Mouse (Mus musculus) T-helper 17 cell (primary cell): Measurements from ENCODE around the gene Krt34.

ENCODE experiments used
- in situ Hi-C, 2 experiments: fragments of 300-600 bp; cut with MboI, MseI; formaldehyde crosslinking; loops; 1 replicate in 1 of 2; 2 replicates in 1 of 2; pipeline ENCODE4 v1.15.1; 2025; ENCODE audit warnings: high pct_unique_total_duplicates in 2 of 2

The Krt34 gene

DNA sequence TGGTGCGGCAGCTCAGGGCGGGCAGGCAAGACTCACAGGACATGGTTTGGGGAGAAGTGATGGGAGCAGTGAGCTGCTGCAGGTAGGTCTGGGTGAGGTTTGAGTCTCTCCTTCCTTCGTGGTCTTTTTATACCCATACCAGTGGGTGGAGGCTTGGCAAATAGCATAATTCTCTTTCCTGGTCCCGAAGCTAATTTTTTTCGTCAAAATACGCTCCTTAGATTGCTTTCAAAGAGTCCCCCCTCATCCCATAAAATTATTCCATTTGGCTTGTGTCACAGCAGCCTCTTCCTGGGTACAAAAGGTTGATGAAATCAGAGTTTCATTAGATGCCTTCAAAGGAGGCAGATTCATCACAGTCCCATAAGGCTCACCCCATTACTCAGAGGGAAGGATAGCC, at the start of gene Krt34:
Krt34 (minus strand) TSS at position 101 of the 400 bp plus-strand sequence.
- in situ Hi-C loops: no loop called here

DNA sequence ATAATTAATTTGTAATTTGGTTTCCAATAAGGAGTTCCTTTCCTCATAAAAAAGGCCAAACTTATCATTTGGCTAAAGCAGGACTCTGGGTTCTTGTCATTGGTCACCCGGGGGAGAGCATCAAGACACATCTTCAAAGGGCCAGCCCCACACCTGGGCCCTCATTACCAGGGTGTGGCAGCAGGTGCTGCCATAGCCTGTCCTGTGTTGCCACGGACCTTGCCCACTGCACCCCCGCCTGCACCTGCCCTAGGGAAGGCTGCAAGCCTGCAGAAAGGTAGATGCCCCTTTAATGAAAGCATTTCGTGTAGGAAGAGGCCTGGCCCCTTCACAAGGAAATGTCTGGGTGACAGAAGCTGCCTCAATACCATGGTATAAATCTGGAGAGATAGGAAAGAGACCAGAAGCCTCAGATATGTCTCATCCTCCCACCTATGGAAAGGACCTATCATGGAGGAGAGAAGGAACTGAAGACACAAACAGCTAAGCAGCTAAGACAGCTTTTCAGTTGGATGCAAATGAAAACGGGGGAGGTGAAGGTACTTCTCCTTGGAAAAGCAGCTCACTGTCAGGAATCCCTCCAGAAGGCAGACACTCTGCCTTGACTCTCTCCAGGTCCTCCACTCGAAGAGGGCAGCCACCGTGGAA, 47.1 kb upstream of the Krt34 start:
- in situ Hi-C loops: no loop called here

DNA sequence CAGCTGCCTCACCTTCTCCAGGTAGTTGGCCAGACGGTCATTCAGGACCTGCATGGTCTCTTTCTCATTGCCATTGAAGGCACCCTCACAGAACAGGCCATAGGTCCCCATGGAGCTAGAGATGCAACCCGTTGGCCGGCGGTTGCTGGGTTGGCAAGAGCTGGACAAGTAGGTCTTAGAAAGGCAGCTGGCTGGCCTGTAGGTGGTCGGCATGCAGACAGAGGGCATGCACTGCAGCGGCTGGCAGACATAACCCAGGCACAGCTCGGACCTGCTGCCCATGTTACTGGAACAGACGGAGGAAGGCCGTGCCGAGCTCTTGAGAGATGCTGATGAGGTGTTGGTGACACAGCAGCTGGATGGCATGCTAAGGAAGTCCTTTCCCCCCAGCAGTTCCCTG, 46.5 kb upstream of the Krt34 start, which contains the start of gene Krt32:
Krt32 (minus strand) TSS at position 366 of the 400 bp plus-strand sequence.
- in situ Hi-C loops: no loop called here

DNA sequence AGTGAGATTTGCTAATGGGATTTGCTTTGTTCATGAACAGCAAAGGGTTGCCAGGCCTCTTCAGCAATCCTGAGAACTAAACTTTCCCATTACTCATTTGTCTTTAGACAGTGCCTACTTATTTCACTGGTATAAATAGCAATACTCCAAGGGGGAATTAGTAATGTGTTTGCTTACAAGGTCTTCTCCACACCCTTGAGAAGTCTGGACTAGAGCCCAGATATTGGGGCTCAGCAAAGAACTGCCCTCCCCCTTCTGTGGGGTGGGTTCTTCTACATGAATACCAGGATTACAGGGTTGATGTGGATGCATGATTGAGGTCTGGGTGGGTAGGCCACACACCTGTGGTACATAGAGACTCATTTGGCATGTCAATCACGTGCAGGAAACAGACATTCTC, 32.5 kb upstream of the Krt34 start:
- in situ Hi-C loops: no loop called here

DNA sequence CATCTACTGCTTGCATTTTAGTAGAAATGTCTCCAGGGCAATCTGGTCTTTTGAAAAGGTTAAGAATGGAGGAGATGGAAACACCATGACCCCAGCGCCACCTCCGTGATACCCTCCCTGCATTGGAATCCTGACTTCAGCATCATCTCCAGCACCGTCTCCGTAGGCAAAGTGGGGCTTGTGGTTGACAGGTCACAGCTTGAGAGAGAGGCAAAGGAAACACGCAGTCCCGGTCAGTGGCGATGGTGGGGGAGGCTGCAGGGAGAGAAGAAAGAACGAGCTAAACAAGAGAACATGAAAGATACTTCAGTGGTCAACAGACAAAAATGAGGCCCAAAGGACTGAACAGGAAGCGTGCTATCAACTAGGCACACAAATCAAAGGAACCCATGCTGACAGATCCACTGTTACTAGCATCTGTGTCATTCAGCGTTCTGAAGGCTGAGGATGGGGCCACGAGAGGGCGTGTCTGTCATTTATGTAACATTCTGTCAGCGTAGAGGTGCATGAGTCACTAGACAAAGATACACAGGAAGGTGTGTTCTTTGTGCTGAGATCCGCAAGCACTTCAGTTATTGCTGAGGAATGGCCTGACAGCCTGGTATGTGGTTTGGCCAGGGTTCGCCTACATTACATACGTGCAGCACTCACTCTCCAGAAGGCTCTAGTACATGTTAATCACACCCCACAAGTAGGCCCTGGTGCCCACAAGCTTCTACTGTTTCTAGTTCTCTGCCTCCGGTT, 26.1 kb upstream of the Krt34 start:
- in situ Hi-C loops: no loop called here

DNA sequence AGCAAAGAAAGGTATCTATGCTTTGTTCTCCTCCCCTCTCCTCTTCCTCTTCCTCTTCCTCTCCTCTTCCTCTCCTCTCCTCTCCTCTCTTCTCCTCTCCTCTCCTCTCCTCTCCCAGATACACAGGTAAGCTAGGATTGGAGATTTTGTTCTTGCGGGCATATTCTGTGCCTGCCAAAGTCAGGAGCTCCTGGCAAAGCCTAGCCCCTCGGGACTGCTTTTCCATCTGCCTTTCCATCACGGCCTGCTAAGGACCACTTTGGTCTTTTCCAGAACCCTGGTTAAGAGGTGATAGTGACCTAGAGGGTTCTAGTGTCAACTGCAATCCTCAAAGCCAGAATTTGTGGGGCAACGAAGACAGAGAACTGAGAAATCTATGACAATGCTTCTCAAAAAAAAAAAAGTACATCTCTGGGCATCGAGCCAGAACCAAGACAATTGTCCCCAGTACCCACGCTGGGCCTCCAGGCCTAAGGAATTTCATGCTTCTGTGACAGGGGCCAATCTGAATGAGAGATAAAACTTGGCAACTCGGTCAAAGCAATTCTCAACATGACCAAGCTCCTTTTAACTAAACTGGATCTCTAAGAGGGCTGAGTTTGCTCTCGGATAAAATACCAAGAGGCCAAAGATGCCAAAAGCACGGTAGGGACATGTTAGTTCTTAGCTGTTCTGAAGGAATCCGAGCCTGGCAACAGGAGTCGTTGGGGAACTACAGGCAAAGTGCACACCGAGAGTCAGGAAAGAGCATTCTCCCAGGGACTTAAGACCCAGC, 25.1 kb upstream of the Krt34 start:
- in situ Hi-C loops: no loop called here

GRCm38 (mm10) chr11:100058875-100059274, 17.5 kb upstream of the Krt34 start:
- in situ Hi-C loops: no loop called here

DNA sequence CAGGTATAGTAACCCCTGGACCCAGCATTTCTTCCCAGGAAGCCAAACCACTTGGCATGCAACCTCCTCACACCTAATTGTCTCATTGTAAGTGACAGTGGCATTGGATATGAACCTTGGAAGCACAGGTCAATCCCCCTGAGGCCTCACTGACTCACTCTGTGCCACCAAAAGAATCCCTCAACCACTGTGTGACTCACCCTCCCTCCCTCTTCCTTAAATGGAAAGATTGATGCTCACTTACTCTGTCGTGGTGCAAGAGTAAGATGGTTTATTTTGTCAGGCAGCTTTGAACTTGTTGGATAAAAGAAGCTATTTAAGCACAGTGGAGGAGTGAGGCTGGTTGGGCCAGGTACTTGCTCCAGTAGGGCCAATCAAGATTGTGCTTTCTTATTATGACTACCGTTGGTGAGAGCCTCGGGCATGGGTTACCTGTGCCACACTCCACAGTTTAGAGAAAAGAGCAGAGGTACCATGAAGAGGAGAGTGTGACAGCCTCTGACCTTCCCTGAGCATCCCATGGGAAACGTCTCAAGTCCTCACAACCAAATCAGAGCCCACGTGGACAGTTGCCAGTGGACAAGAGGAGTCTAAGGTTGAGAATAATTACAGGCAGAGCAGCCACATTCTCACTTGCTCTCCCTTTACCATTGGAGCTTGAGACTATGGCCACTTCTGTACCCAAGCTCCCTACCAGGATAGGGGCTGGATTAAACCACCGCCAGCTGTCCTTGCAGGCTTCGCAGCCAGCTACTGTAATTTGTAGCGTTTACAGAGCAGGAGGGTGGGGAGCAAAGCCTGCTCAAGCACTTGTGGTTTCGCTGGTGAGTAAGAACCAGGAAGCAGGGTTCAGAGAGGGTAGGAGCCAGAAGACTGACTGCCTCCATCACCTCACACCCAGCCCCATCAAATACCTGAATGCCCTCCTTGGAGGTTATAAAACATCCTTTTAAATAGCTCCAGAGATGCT, 14.6 kb upstream of the Krt34 start:
- in situ Hi-C loops: no loop called here

- in situ Hi-C loops: no loop called here
Observed at GRCm38 (mm10) chr11:100050451-100050850, 9.1 kb upstream of the Krt34 start, which contains the start of gene Krt31. Gene Krt31, minus strand, starts transcription at chr11:100050551.

- in situ Hi-C loops: no loop called here
Observed at GRCm38 (mm10) chr11:100047193-100047592, 5.8 kb upstream of the Krt34 start.

DNA sequence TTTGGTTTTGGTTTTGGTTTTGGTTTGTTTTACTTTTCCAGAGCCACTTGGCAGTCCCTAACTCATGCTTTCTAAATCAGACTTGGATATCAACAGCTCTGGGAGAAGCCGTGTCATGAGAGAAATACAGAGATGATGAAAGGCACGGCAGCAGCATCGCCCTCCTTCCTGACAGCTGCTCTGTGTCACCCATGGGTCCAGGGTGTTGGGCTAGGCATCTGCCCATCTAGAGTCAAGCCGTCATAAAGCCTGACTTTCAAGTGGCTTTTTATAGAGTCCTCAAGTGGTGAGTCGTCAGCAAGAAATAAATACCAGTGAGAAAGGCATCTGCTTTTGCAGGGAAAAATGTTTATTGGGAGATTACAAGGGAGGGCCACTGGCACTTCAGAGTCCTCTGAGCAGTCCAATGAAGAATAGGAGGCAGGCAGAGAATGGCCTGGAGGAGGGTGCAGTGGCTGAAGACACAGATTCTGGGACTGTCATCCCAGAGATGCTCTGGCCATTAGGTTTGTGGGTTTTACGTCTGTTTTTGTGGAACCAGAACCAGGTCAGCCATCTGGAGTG, 5.0 kb upstream of the Krt34 start:
- in situ Hi-C loops: no loop called here

- in situ Hi-C loops: no loop called here
Observed at GRCm38 (mm10) chr11:100029768-100030167, 11.6 kb downstream of the Krt34 start, which contains the start of gene Krt33b. Gene Krt33b, minus strand, starts transcription at chr11:100029868.

DNA sequence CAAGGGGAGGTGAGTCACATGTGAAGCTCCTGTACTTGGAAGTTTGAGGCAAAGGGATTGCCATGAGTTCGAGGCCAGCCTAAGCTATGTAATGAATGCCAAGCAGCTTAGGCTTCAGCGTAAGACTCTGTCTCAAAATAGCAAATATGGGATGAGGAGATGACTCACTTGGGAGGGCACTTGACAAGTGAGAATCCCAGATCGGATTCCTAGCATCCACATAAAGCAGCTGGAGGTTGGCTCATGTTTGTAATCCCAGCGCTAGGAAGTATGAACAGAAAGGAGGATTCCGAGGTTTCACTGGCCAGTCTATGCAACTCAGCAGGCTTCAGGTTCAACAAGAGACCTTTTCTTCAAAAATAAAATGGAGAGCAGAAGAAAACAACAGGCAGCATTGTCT, 19.9 kb downstream of the Krt34 start:
- in situ Hi-C loops: no loop called here

- in situ Hi-C loops: loop anchor here in 1 of 2 experiments (10.0 kb wide), 1 partner anchor 555 kb away; no protein-coding TSS in a partner anchor
Observed at GRCm38 (mm10) chr11:100019466-100019865, 21.9 kb downstream of the Krt34 start.

GRCm38 (mm10) chr11:100016112-100016511, 25.2 kb downstream of the Krt34 start, which contains the start of gene Krt33a:
Gene Krt33a, minus strand, starts transcription at chr11:100016212.
- in situ Hi-C loops: loop anchor here in 1 of 2 experiments (10.0 kb wide), 1 partner anchor 551 kb away; no protein-coding TSS in a partner anchor

GRCm38 (mm10) chr11:100013691-100014171, 27.6 kb downstream of the Krt34 start:
- in situ Hi-C loops: loop anchor here in 1 of 2 experiments (10.0 kb wide), 1 partner anchor 549 kb away; no protein-coding TSS in a partner anchor

- in situ Hi-C loops: loop anchor here in 1 of 2 experiments (10.0 kb wide), 1 partner anchor 546 kb away; no protein-coding TSS in a partner anchor
Observed at GRCm38 (mm10) chr11:100010682-100011081, 30.7 kb downstream of the Krt34 start.

DNA sequence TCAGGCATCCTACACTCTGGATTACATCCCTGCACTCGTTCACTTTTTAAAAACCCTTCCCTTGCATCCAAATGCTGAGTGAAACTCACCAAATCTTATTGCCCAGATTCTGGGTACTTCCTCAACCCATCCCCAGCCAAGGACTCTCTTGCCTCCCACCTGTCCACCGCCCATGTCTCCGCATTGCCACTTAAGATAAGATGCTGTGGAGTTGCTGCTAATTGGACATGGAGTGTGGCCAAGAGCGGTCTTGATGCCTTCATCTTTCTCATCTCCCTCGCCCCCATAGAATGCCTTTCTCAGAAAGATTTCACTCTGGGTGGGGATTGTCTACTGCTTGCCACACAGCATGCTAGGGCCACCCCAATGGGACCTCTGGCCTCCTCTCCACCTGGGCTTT, 33.0 kb downstream of the Krt34 start:
- in situ Hi-C loops: loop anchor here in 1 of 2 experiments (5.0 kb wide), 1 partner anchor 546 kb away; no protein-coding TSS in a partner anchor

- in situ Hi-C loops: loop anchor here in 1 of 2 experiments (5.0 kb wide), 1 partner anchor 544 kb away; no protein-coding TSS in a partner anchor
Observed at GRCm38 (mm10) chr11:100006624-100007023, 34.7 kb downstream of the Krt34 start.

- in situ Hi-C loops: loop anchor here in 1 of 2 experiments (5.0 kb wide), 1 partner anchor 544 kb away; no protein-coding TSS in a partner anchor
Observed at GRCm38 (mm10) chr11:100005905-100006304, 35.4 kb downstream of the Krt34 start.
